Mouse (Mus musculus): Measurements from ENCODE around the gene 1700029J07Rik. TPM values are rescaled to one million over a fixed set of nuclear protein-coding genes. Genes with fewer than 3 reads are reported as not detected.

The 1700029J07Rik gene
- polyA plus RNA-seq, 1 experiment = 0.26 TPM

GRCm38 (mm10) chr8:45916496-45916895 lies 58.6 kb downstream of the 1700029J07Rik start:
- peaks cover 3% of the 10 kb centered on the region for H3K79me2 ChIP-seq (ENCODE audit: control insufficient read depth, insufficient read depth)
- no peak overlapping the region for H3ac ChIP-seq (ENCODE audit: control insufficient read depth, insufficient read length)
- H3K4me3 ChIP-seq = no peak overlapping the region
- TF ChIP-seq MYOD1 (IDR thresholded peaks at IDR 0.05; ENCODE audit: control insufficient read depth in 1 of 3, insufficient read length in 2 of 3, low read depth in 2 of 3) = no peak
- no peak for TF ChIP-seq E2F4 (IDR thresholded peaks at IDR 0.05; ENCODE audit: insufficient read depth)
- no peak for TF ChIP-seq TCF3 (IDR thresholded peaks at IDR 0.05; ENCODE audit: insufficient read length, low read depth)
- no peak for TF ChIP-seq SRF (IDR thresholded peaks at IDR 0.05; ENCODE audit: control insufficient read depth, insufficient read length, low read depth)
- no peak for TF ChIP-seq USF1 (IDR thresholded peaks at IDR 0.05; ENCODE audit: low read depth)
- TF ChIP-seq CEBPB (IDR thresholded peaks at IDR 0.05; ENCODE audit: insufficient read depth, poor library complexity, severe bottlenecking) = no peak
- TF ChIP-seq MYOG (IDR thresholded peaks at IDR 0.05; ENCODE audit: control insufficient read depth in 1 of 3, insufficient read depth in 1 of 3, insufficient read length in 2 of 3, low read depth in 2 of 3) = no peak
- TF ChIP-seq POLR2A (IDR thresholded peaks at IDR 0.05; ENCODE audit: insufficient read length, low read depth) = no peak
- no peak for TF ChIP-seq MAX (IDR thresholded peaks at IDR 0.05; ENCODE audit: low read depth)
- no peak for TF ChIP-seq TCF12 (IDR thresholded peaks at IDR 0.05; ENCODE audit: insufficient read depth, poor library complexity, severe bottlenecking)
- peaks cover 11% of the 10 kb centered on the region for H3K36me3 ChIP-seq (ENCODE audit: control insufficient read depth, insufficient read depth)
- no peaks in the 10 kb centered on the region for H3K27me3 ChIP-seq (ENCODE audit: control insufficient read depth, insufficient read depth, insufficient read length)
- peak overlapping the region; percentile 58 for H3K4me2 ChIP-seq (ENCODE audit: low read depth)

GRCm38 (mm10) chr8:45913707-45914106 lies 61.3 kb downstream of the 1700029J07Rik start:
- Histone ChIP-seq H3K79me2 (ENCODE audit: control insufficient read depth, insufficient read depth) (peaks cover 3% of the 10 kb centered on the region), H3K36me3 (ENCODE audit: control insufficient read depth, insufficient read depth) (peaks cover 11% of the 10 kb centered on the region), H3ac (ENCODE audit: control insufficient read depth, insufficient read length) (no peak overlapping the region), H3K4me2 (ENCODE audit: low read depth) (no peak overlapping the region), H3K4me3 (no peak overlapping the region), H3K27me3 (ENCODE audit: control insufficient read depth, insufficient read depth, insufficient read length) (no peaks in the 10 kb centered on the region)
- TF ChIP-seq REST (IDR thresholded peaks at IDR 0.05; ENCODE audit: insufficient read depth, insufficient read length) (no peak), MYOD1 (IDR thresholded peaks at IDR 0.05; ENCODE audit: control insufficient read depth in 1 of 3, insufficient read length in 2 of 3, low read depth in 2 of 3) (no peak), TCF12 (IDR thresholded peaks at IDR 0.05; ENCODE audit: insufficient read depth, poor library complexity, severe bottlenecking) (no peak), E2F4 (IDR thresholded peaks at IDR 0.05; ENCODE audit: insufficient read depth) (no peak), SRF (IDR thresholded peaks at IDR 0.05; ENCODE audit: control insufficient read depth, insufficient read length, low read depth) (no peak)

- TF ChIP-seq USF1 (IDR thresholded peaks at IDR 0.05; ENCODE audit: low read depth) = no peak
- no peak for TF ChIP-seq TCF12 (IDR thresholded peaks at IDR 0.05; ENCODE audit: insufficient read depth, poor library complexity, severe bottlenecking)
- TF ChIP-seq TCF3 (IDR thresholded peaks at IDR 0.05; ENCODE audit: insufficient read length, low read depth) = no peak
- no peak for TF ChIP-seq CEBPB (IDR thresholded peaks at IDR 0.05; ENCODE audit: insufficient read depth, poor library complexity, severe bottlenecking)
- no peak for TF ChIP-seq POLR2A (IDR thresholded peaks at IDR 0.05; ENCODE audit: insufficient read length, low read depth)
- TF ChIP-seq SRF (IDR thresholded peaks at IDR 0.05; ENCODE audit: control insufficient read depth, insufficient read length, low read depth) = no peak
- TF ChIP-seq MYOG (IDR thresholded peaks at IDR 0.05; ENCODE audit: control insufficient read depth in 1 of 3, insufficient read depth in 1 of 3, insufficient read length in 2 of 3, low read depth in 2 of 3) = no peak
- TF ChIP-seq POLR2AphosphoS2 (IDR thresholded peaks at IDR 0.05; ENCODE audit: insufficient read length, low read depth) = no peak
- no peak for TF ChIP-seq MAX (IDR thresholded peaks at IDR 0.05; ENCODE audit: low read depth)
- TF ChIP-seq E2F4 (IDR thresholded peaks at IDR 0.05; ENCODE audit: insufficient read depth) = no peak
- no peak for TF ChIP-seq MYOD1 (IDR thresholded peaks at IDR 0.05; ENCODE audit: control insufficient read depth in 1 of 3, insufficient read length in 2 of 3, low read depth in 2 of 3)
- no peak for TF ChIP-seq REST (IDR thresholded peaks at IDR 0.05; ENCODE audit: insufficient read depth, insufficient read length)
- Histone ChIP-seq H3ac (ENCODE audit: control insufficient read depth, insufficient read length) (no peak overlapping the region), H3K36me3 (ENCODE audit: control insufficient read depth, insufficient read depth) (no peaks in the 10 kb centered on the region), H3K27me3 (ENCODE audit: control insufficient read depth, insufficient read depth, insufficient read length) (no peaks in the 10 kb centered on the region), H3K4me2 (ENCODE audit: low read depth) (no peak overlapping the region), H3K79me2 (ENCODE audit: control insufficient read depth, insufficient read depth) (no peaks in the 10 kb centered on the region), H3K4me3 (no peak overlapping the region)
Measured at GRCm38 (mm10) chr8:45906251-45906619, 68.8 kb downstream of the 1700029J07Rik start.

GRCm38 (mm10) chr8:45905591-45906250 lies 69.3 kb downstream of the 1700029J07Rik start:
- no peaks in the 10 kb centered on the region for H3K79me2 ChIP-seq (ENCODE audit: control insufficient read depth, insufficient read depth)
- no peak overlapping the region for H3K4me3 ChIP-seq
- TF ChIP-seq CEBPB (IDR thresholded peaks at IDR 0.05; ENCODE audit: insufficient read depth, poor library complexity, severe bottlenecking) (no peak), SRF (IDR thresholded peaks at IDR 0.05; ENCODE audit: control insufficient read depth, insufficient read length, low read depth) (no peak), E2F4 (IDR thresholded peaks at IDR 0.05; ENCODE audit: insufficient read depth) (no peak), POLR2AphosphoS2 (IDR thresholded peaks at IDR 0.05; ENCODE audit: insufficient read length, low read depth) (no peak), TCF3 (IDR thresholded peaks at IDR 0.05; ENCODE audit: insufficient read length, low read depth) (no peak), MAX (IDR thresholded peaks at IDR 0.05; ENCODE audit: low read depth) (no peak), MYOG (IDR thresholded peaks at IDR 0.05; ENCODE audit: control insufficient read depth in 1 of 3, insufficient read depth in 1 of 3, insufficient read length in 2 of 3, low read depth in 2 of 3) (no peak)
- no peak overlapping the region for H3ac ChIP-seq (ENCODE audit: control insufficient read depth, insufficient read length)
- H3K36me3 ChIP-seq (ENCODE audit: control insufficient read depth, insufficient read depth) = no peaks in the 10 kb centered on the region
- H3K27me3 ChIP-seq (ENCODE audit: control insufficient read depth, insufficient read depth, insufficient read length) = no peaks in the 10 kb centered on the region
- no peak overlapping the region for H3K4me2 ChIP-seq (ENCODE audit: low read depth)

GRCm38 (mm10) chr8:45903659-45904058 lies 71.4 kb downstream of the 1700029J07Rik start:
- Histone ChIP-seq H3K4me2 (ENCODE audit: low read depth) (no peak overlapping the region), H3ac (ENCODE audit: control insufficient read depth, insufficient read length) (no peak overlapping the region), H3K4me3 (no peak overlapping the region), H3K79me2 (ENCODE audit: control insufficient read depth, insufficient read depth) (no peaks in the 10 kb centered on the region), H3K27me3 (ENCODE audit: control insufficient read depth, insufficient read depth, insufficient read length) (no peaks in the 10 kb centered on the region), H3K36me3 (ENCODE audit: control insufficient read depth, insufficient read depth) (no peaks in the 10 kb centered on the region)
- no peak for TF ChIP-seq REST (IDR thresholded peaks at IDR 0.05; ENCODE audit: insufficient read depth, insufficient read length)
- no peak for TF ChIP-seq TCF12 (IDR thresholded peaks at IDR 0.05; ENCODE audit: insufficient read depth, poor library complexity, severe bottlenecking)
- TF ChIP-seq MYOG (IDR thresholded peaks at IDR 0.05; ENCODE audit: control insufficient read depth in 1 of 3, insufficient read depth in 1 of 3, insufficient read length in 2 of 3, low read depth in 2 of 3) = no peak
- TF ChIP-seq POLR2AphosphoS2 (IDR thresholded peaks at IDR 0.05; ENCODE audit: insufficient read length, low read depth) = no peak
- no peak for TF ChIP-seq MAX (IDR thresholded peaks at IDR 0.05; ENCODE audit: low read depth)
- no peak for TF ChIP-seq POLR2A (IDR thresholded peaks at IDR 0.05; ENCODE audit: insufficient read length, low read depth)
- no peak for TF ChIP-seq USF1 (IDR thresholded peaks at IDR 0.05; ENCODE audit: low read depth)
- no peak for TF ChIP-seq CEBPB (IDR thresholded peaks at IDR 0.05; ENCODE audit: insufficient read depth, poor library complexity, severe bottlenecking)
